Mouse (Mus musculus) MEL (cell line): Measurements from ENCODE around the gene Gm15085. TPM values are rescaled to one million over a fixed set of nuclear protein-coding genes. Genes with fewer than 3 reads are reported as not detected.
"Not testable (repeated sequence)": the region's sequence is repeated elsewhere in the genome, so short reads cannot be mapped to it uniquely, and the experiment has no call there.

ENCODE experiments used
- DNase-seq: peaks from one replicate; pipeline ENCODE4 v3.0.0; 2011; ENCODE audit warnings: low read depth, low spot score
- H3K27ac ChIP-seq: 2 replicates; pipeline ENCODE4 v1.5.1; 2012; ENCODE audit warnings: low read depth, mild to moderate bottlenecking, control low read depth, low read length, moderate library complexity; ENCODE audit not compliant: control insufficient read depth
- H3K27me3 ChIP-seq, 2 experiments: fragments of 150-350 bp in 1 of 2; sonication (generic) in 1 of 2; 2 replicates each; pipeline ENCODE4 v1.6.1; 2012; ENCODE audit warnings: low read length in 2 of 2, mild to moderate bottlenecking in 2 of 2, improper control_type of control experiment in 1 of 2, moderate library complexity in 1 of 2; ENCODE audit not compliant: insufficient read depth in 2 of 2, control insufficient read depth in 1 of 2
- H3K36me3 ChIP-seq, 2 experiments: 2 replicates each; pipeline ENCODE4 v1.6.1; 2012 to 2014; ENCODE audit warnings: low read length in 2 of 2, improper control_type of control experiment in 1 of 2, inconsistent platforms in 1 of 2, mild to moderate bottlenecking in 1 of 2; ENCODE audit not compliant: insufficient read depth in 2 of 2, control insufficient read depth in 1 of 2
- H3K4me1 ChIP-seq, 2 experiments: fragments of 150-350 bp in 1 of 2; sonication (generic) in 1 of 2; 2 replicates each; pipeline ENCODE4 v1.6.1; 2012; ENCODE audit warnings: low read length in 2 of 2, improper control_type of control experiment in 1 of 2, mild to moderate bottlenecking in 1 of 2; ENCODE audit not compliant: insufficient read depth in 2 of 2, control insufficient read depth in 1 of 2
- H3K4me3 ChIP-seq, 2 experiments: fragments of 150-350 bp in 1 of 2; sonication (generic) in 1 of 2; 2 replicates each; pipeline ENCODE4 v1.5.1; 2012; ENCODE audit warnings: low read depth in 2 of 2, low read length in 2 of 2, mild to moderate bottlenecking in 2 of 2, moderate library complexity in 2 of 2, control low read depth in 1 of 2, improper control_type of control experiment in 1 of 2; ENCODE audit not compliant: control insufficient read depth in 1 of 2, insufficient read depth in 1 of 2
- H3K79me2 ChIP-seq: 2 replicates; pipeline ENCODE4 v1.6.1; 2012; ENCODE audit warnings: mild to moderate bottlenecking, low read length, moderate library complexity; ENCODE audit not compliant: control insufficient read depth, poor library complexity, insufficient read depth
- H3K9ac ChIP-seq: 2 replicates; pipeline ENCODE4 v1.6.1; 2012; ENCODE audit warnings: low read depth, mild to moderate bottlenecking, control low read depth, low read length, moderate library complexity; ENCODE audit not compliant: control insufficient read depth, poor library complexity, severe bottlenecking
- H3K9me3 ChIP-seq: fragments of 150-350 bp; sonication (generic); replicated peaks from 2 replicates; pipeline ENCODE4 v1.6.1; 2012; ENCODE audit warnings: mild to moderate bottlenecking, low read length, improper control_type of control experiment, moderate library complexity; ENCODE audit not compliant: insufficient read depth
- polyA plus RNA-seq, 2 experiments: library from polyadenylated mRNA; stranded (reverse) in 1 of 2; unstranded in 1 of 2; fragments of >175 nt in 1 of 2; fragments of >200 nt in 1 of 2; gene quantifications; 2 replicates each; pipeline versions ENCODE4 v1.2.1 to v1.2.4; 2012; ENCODE audit warnings: low replicate concordance in 2 of 2, low read depth in 1 of 2; ENCODE audit not compliant: insufficient read length in 2 of 2, insufficient read depth in 1 of 2, missing spikeins in 1 of 2
- total RNA-seq: library from RNA; depleted of rRNA; stranded (reverse); fragments of 300-350 nt; gene quantifications from 2 replicates; pipeline ENCODE4 v1.2.3, GENCODE M21; 2012; rRNA removed

Gene Gm15085
- not detected in 2 replicates for total RNA-seq
- not detected for polyA plus RNA-seq

DNA sequence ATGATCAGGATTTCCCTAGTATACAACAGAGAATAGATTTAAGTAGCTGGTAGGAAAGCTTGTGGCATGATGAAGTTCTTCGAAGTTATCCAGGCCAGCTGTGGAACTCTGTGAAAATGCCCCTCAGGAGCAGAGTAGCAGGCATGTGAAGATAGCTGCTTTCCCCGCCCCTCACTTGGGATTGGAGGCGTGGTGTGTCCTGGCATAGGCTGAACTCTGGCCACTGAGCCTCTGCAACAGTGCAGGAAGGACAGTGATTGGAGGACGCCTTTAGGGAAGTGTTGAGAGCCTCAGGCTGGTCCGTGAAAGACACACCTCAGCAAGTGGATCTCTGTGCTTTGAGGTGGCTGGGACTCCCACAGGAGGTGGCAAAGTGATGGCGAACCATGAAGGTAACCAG lies at the start of gene Gm15085:
Gene Gm15085, plus strand, starts transcription at position 301 of the 400 bp plus-strand sequence.
- not testable (repeated sequence) for H3K9me3 ChIP-seq, H3K27ac ChIP-seq, H3K4me1 ChIP-seq, H3K79me2 ChIP-seq, H3K4me3 ChIP-seq, H3K36me3 ChIP-seq, H3K27me3 ChIP-seq, DNase-seq, H3K9ac ChIP-seq

Other genes with a start within 250 kb of the Gm15085 start
- gene Gm15093, start 175.2 kb upstream of the Gm15085 start, total RNA-seq: not detected in 2 replicates
- not detected for gene Gm15093, start 175.2 kb upstream of the Gm15085 start, polyA plus RNA-seq
- gene Gm10439, start 147.0 kb downstream of the Gm15085 start, total RNA-seq: not detected in 2 replicates
- gene Gm10439, start 147.0 kb downstream of the Gm15085 start, polyA plus RNA-seq: not detected